Mouse (Mus musculus) adrenal gland, adult 8-10 months (tissue): ENCODE results near the gene Lcn3. TPM values are rescaled to one million over a fixed set of nuclear protein-coding genes. Genes with fewer than 3 reads are reported as not detected.
"Not testable (repeated sequence)": the region's sequence is repeated elsewhere in the genome, so short reads cannot be mapped to it uniquely, and the experiment has no call there.

Experiments
- DNase-seq: peaks from one replicate; pipeline ENCODE4 v3.0.0; 2022
- total RNA-seq, 4 experiments: library from RNA; stranded (reverse); gene quantifications; 2 replicates each; pipeline ENCODE4 v1.2.4; 2022

Lcn3 gene
- not detected for total RNA-seq

- no peak for DNase-seq
Measured at GRCm38 (mm10) chr2:25765269-25765668, at the start of gene Lcn3. Lcn3 (plus strand) TSS chr2:25765569.

GRCm38 (mm10) chr2:25717222-25717621 lies 48.1 kb upstream of the Lcn3 start:
- DNase-seq, result no peak

GRCm38 (mm10) chr2:25733199-25733930 lies 32.0 kb upstream of the Lcn3 start:
- no peak for DNase-seq

- not testable (repeated sequence) for DNase-seq
Measured at GRCm38 (mm10) chr2:25736709-25737108, 28.7 kb upstream of the Lcn3 start, which contains the start of gene Obp2b. Obp2b (plus strand) TSS chr2:25737009.

- DNase-seq, result no peak
Measured at GRCm38 (mm10) chr2:25741671-25742070, 23.7 kb upstream of the Lcn3 start.

GRCm38 (mm10) chr2:25754201-25754600 lies 11.2 kb upstream of the Lcn3 start:
- DNase-seq, result no peak

- no peak for DNase-seq
Measured at GRCm38 (mm10) chr2:25758064-25758625, 7.2 kb upstream of the Lcn3 start.

GRCm38 (mm10) chr2:25767764-25768163 lies 2.4 kb downstream of the Lcn3 start:
- DNase-seq, result no peak

- no peak for DNase-seq
Measured at GRCm38 (mm10) chr2:25773507-25773906, 8.1 kb downstream of the Lcn3 start.

- no peak for DNase-seq
Measured at GRCm38 (mm10) chr2:25774640-25775039, 9.3 kb downstream of the Lcn3 start.

GRCm38 (mm10) chr2:25775991-25776390 lies 10.6 kb downstream of the Lcn3 start:
- peak; percentile 27 for DNase-seq

- DNase-seq, result no peak
Measured at GRCm38 (mm10) chr2:25776717-25777116, 11.3 kb downstream of the Lcn3 start, which contains the start of gene Lcn11. Lcn11 (plus strand) TSS chr2:25777017.

- no peak for DNase-seq
Measured at GRCm38 (mm10) chr2:25779076-25779475, 13.7 kb downstream of the Lcn3 start.

- DNase-seq, result no peak
Measured at GRCm38 (mm10) chr2:25780921-25781320, 15.6 kb downstream of the Lcn3 start.

- DNase-seq, result no peak
Measured at GRCm38 (mm10) chr2:25781957-25782356, 16.6 kb downstream of the Lcn3 start, which contains the start of gene Gm13539. Gm13539 (plus strand) TSS chr2:25782257.

GRCm38 (mm10) chr2:25785573-25786322 lies 20.4 kb downstream of the Lcn3 start:
- DNase-seq, result no peak

- no peak for DNase-seq
Measured at GRCm38 (mm10) chr2:25789092-25789491, 23.7 kb downstream of the Lcn3 start.

GRCm38 (mm10) chr2:25797635-25798034 lies 32.3 kb downstream of the Lcn3 start:
- DNase-seq, result no peak

- DNase-seq, result no peak
Measured at GRCm38 (mm10) chr2:25798065-25798464, 32.7 kb downstream of the Lcn3 start.

- DNase-seq, result peak; percentile 12
Measured at GRCm38 (mm10) chr2:25811711-25812110, 46.3 kb downstream of the Lcn3 start.

- DNase-seq, result no peak
Measured at GRCm38 (mm10) chr2:25813364-25813763, 48.0 kb downstream of the Lcn3 start.

GRCm38 (mm10) chr2:25815748-25816147 lies 50.4 kb downstream of the Lcn3 start, which contains the start of gene Glt6d1:
Glt6d1 (minus strand) TSS chr2:25815848.
- DNase-seq, result not testable (repeated sequence)
